Mouse (Mus musculus) intestine, embryonic 15.5 days (tissue): ENCODE data around the gene Fcor. TPM values are rescaled to one million over a fixed set of nuclear protein-coding genes. Genes with fewer than 3 reads are reported as not detected.

Experiments
- ATAC-seq: fragments of 200-750 bp; cut with Nextera tagmentation; 2 replicates; pipeline ENCODE4 v1.8.0; 2017; ENCODE audit warnings: moderate TSS enrichment, moderate library complexity
- H3K27ac ChIP-seq: fragments of 300-500 bp; sonication (generic); 2 replicates; pipeline ENCODE4 v1.5.1; 2015; ENCODE audit warnings: mild to moderate bottlenecking, inconsistent platforms
- H3K27me3 ChIP-seq: fragments of 300-500 bp; sonication (generic); replicated peaks from 2 replicates; pipeline ENCODE4 v1.6.1; 2015; ENCODE audit warnings: inconsistent platforms
- H3K36me3 ChIP-seq: fragments of 300-500 bp; sonication (generic); 2 replicates; pipeline ENCODE4 v1.6.1; 2015; ENCODE audit warnings: inconsistent platforms
- H3K4me1 ChIP-seq: fragments of 300-500 bp; sonication (generic); replicated peaks from 2 replicates; pipeline ENCODE4 v1.6.1; 2015; ENCODE audit warnings: inconsistent platforms
- H3K4me2 ChIP-seq: fragments of 300-500 bp; sonication (generic); replicated peaks from 2 replicates; pipeline ENCODE4 v1.6.1; 2015; ENCODE audit warnings: mild to moderate bottlenecking, inconsistent platforms
- H3K4me3 ChIP-seq: fragments of 300-500 bp; sonication (generic); replicated peaks from 2 replicates; pipeline ENCODE4 v1.5.1; 2015; ENCODE audit warnings: inconsistent platforms
- H3K9ac ChIP-seq: fragments of 300-500 bp; sonication (generic); 2 replicates; pipeline ENCODE4 v1.6.1; 2015; ENCODE audit warnings: inconsistent platforms
- H3K9me3 ChIP-seq: fragments of 300-500 bp; sonication (generic); 2 replicates; pipeline ENCODE4 v1.6.1; 2016; ENCODE audit warnings: inconsistent platforms
- WGBS: fragments of 180-500 bp; shearing (Covaris S2); methylation state at CpG from one replicate; pipeline ENCODE4 v1.1.7; 2015; 5-methylcytosine and 5-hydroxymethylcytosine counted together
- polyA plus RNA-seq: library from polyadenylated mRNA; unstranded; fragments of >200 nt; fragmentation: Nextera tagmentation; extraction: Ambion mirVana; gene quantifications from 2 replicates; pipeline ENCODE4 v1.2.1, GENCODE M21; 2015

Fcor gene
- polyA plus RNA-seq, 1 experiment from 2014 or later, result 8.0 TPM

- Histone ChIP-seq H3K9ac (no peak overlapping the region), H3K9me3 (no peaks in the 10 kb centered on the region), H3K4me2 (no peak overlapping the region), H3K4me1 (no peaks in the 10 kb centered on the region; the same call in 1 of the 2 replicates), H3K27me3 (no peaks in the 10 kb centered on the region), H3K36me3 (no peaks in the 10 kb centered on the region), H3K4me3 (no peak overlapping the region), H3K27ac (no peak overlapping the region)
- no peak for ATAC-seq
- WGBS, result 68% methylated on average over 5 of the region's 5 CpGs
Observed at GRCm38 (mm10) chr8:3664405-3664804, 7.8 kb downstream of the Fcor start.

DNA sequence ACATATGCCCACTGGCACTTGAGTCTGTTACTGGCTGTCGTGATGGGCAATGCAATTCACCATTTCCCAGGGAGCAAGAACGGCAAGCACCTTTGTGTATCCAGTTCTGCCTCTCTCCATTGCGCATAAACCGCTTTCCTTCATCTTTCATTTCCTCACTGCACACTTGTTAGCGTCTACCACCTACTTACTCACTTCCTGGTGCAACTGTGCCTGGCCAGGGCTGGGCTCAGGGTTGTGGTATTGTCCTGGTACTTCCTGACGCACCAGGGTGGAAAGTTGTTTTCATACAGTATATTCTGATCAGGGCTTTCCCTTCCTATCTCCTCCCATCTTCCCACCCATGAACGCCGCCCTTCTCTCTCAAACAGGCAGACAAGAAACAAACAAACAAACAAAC lies 11.3 kb downstream of the Fcor start:
- Histone ChIP-seq H3K9ac (no peak overlapping the region), H3K4me1 (no peaks in the 10 kb centered on the region; the same call in 1 of the 2 replicates), H3K27ac (no peak overlapping the region), H3K36me3 (no peaks in the 10 kb centered on the region), H3K27me3 (no peaks in the 10 kb centered on the region), H3K4me2 (no peak overlapping the region), H3K4me3 (no peak overlapping the region), H3K9me3 (no peaks in the 10 kb centered on the region)
- no peak for ATAC-seq
- 83% methylated on average over 8 of the region's 8 CpGs for WGBS

DNA sequence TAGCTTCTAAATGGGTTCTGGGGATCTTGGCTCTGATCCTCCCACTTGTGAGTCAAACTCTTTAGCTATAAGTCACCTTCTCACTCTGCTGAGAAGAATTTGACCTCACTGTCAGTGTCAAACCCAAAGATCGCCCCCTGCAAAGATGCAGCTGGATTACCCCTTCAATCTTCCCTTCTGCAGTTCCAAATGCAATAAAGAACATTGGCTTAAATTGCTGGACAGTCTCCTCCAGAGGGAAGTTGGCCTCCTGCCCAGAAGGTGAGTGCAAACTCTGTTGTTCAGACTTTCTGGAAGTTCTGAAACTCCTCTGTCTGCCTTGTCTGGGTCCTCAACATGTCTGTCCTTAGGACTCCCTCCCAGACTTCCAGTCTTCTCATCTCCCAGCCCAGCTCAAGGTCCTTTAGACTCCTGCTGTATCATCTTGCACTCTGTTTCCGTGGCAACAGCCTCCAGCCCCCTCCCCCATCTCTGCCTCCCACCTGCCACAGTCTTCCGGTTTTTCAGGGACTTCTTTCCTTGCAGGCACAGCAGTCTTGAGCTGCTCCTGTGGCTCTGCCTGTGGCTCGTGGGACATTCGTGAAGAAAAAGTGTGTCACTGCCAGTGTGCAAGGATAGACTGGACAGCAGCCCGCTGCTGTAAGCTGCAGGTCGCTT lies 15.3 kb downstream of the Fcor start:
- Histone ChIP-seq H3K36me3 (no peaks in the 10 kb centered on the region), H3K27ac (no peak overlapping the region), H3K9ac (no peak overlapping the region), H3K4me1 (no peaks in the 10 kb centered on the region), H3K27me3 (no peaks in the 10 kb centered on the region), H3K4me3 (no peak overlapping the region), H3K4me2 (no peak overlapping the region), H3K9me3 (no peaks in the 10 kb centered on the region)
- no peak for ATAC-seq
- WGBS, result 22% methylated on average over 7 of the region's 7 CpGs

GRCm38 (mm10) chr8:3655526-3655925 lies 16.6 kb downstream of the Fcor start, which contains the start of gene Retn:
Gene Retn, plus strand, starts transcription at chr8:3655770.
- no peaks in the 10 kb centered on the region for H3K4me1 ChIP-seq
- no peak within 1 kb of the TSS for H3K4me3 ChIP-seq
- H3K36me3 ChIP-seq, result no peaks in the 10 kb centered on the region
- no peak within 1 kb of the TSS for H3K27ac ChIP-seq
- no peak within 1 kb of the TSS for H3K4me2 ChIP-seq
- WGBS, result 70% methylated on average over 3 of the region's 3 CpGs
- H3K9ac ChIP-seq, result no peak within 1 kb of the TSS
- no peaks in the 10 kb centered on the region for H3K9me3 ChIP-seq
- ATAC-seq, result no peak
- H3K27me3 ChIP-seq, result no peaks in the 10 kb centered on the region

DNA sequence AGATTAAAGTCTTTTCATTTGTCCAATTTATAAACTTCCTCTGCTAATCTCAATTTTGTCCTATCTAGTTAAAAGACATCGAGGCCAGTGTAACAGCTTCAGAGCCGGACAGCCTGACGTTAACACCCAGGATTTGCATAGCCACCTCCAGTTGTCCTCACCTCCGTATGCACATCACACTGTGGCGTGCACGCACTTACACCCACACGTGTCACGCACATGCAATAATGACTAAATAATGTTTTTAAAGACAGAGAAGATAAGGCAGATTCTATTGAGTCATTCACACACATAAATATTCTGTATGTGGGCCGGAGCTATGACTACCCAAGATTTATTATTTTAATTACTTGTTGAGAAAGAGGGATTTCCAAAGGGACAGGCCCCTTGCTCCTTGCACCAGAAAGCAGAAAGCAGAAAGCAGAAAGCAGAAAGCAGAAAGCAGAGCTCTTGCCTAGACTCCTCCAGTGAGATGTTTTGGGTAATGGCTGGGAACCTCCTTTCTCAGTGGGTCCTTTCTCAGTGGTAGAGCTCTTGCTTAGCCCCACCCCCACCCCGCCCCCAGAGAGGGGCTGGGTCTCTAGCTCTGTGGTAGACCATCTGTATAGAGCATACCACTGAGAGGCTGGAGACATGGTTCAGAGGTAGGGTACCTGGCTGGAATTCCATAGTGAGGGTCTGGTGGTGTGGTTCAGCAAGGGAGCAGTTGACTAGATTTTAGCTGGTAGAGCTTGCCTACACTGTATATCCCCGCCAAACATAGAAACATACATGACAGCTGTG lies 17.2 kb downstream of the Fcor start:
- H3K36me3 ChIP-seq, result no peaks in the 10 kb centered on the region
- no peak overlapping the region for H3K9ac ChIP-seq
- no peak overlapping the region for H3K4me3 ChIP-seq
- H3K27ac ChIP-seq, result no peak overlapping the region
- H3K4me1 ChIP-seq, result no peaks in the 10 kb centered on the region
- ATAC-seq, result peak; percentile 12; the same call in 1 of the 2 replicates
- no peak overlapping the region for H3K4me2 ChIP-seq
- H3K9me3 ChIP-seq, result no peaks in the 10 kb centered on the region
- 70% methylated on average over 11 of the region's 11 CpGs for WGBS
- no peaks in the 10 kb centered on the region for H3K27me3 ChIP-seq

DNA sequence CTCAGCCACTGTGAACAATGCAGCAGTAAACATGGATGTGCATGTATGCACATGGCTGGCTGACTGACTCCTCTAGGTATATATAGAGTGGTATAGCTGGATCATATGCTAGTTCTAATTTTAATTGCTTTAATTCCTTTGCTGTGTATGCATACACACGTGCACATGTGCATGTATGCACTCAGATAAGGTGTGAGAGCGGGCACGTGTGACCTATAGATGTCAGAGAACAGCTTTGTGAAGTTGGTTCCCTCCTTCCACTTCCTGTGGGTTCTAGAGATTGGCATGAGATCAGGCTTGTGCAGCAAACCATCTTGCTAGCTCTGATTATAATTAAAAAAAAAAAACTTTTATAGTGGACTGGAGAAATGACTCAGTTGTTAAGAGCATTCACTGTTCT lies 19.3 kb downstream of the Fcor start:
- WGBS, result 63% methylated on average over 3 of the region's 3 CpGs
- Histone ChIP-seq H3K27me3 (no peaks in the 10 kb centered on the region), H3K4me2 (no peak overlapping the region), H3K36me3 (no peaks in the 10 kb centered on the region), H3K27ac (no peak overlapping the region), H3K4me1 (no peaks in the 10 kb centered on the region), H3K4me3 (no peak overlapping the region), H3K9me3 (no peaks in the 10 kb centered on the region), H3K9ac (no peak overlapping the region)
- ATAC-seq, result no peak

DNA sequence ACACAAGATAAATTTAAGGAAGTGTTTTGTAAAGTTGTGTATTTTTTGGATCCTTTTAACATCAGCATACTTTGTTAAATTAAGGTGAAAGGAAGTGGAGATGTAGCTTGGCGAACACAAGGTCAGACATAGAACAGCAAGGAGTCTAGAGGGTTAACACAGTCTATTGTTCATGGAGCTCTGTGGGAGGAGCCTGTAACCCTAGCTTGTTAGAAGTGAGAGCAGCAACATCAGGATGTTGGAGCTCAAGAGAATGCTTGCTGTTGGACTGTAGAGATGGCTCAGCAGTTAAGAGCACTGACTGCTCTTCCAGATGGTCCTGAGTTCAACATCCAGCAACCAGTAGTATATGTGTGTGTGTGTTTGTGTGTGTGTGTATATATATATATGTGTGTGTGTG lies 23.2 kb downstream of the Fcor start:
- no peak overlapping the region for H3K4me2 ChIP-seq
- ATAC-seq, result no peak

GRCm38 (mm10) chr8:3648268-3648667 lies 23.9 kb downstream of the Fcor start:
- Histone ChIP-seq H3K9ac (no peak overlapping the region), H3K27me3 (no peaks in the 10 kb centered on the region), H3K9me3 (no peaks in the 10 kb centered on the region), H3K27ac (no peak overlapping the region), H3K4me3 (no peak overlapping the region), H3K36me3 (no peaks in the 10 kb centered on the region), H3K4me1 (no peaks in the 10 kb centered on the region), H3K4me2 (no peak overlapping the region)
- whole genome bisulfite sequencing, result 68% methylated on average over 2 of the region's 2 CpGs
- ATAC-seq, result no peak

More for the DNA sequence above, 23.2 kb downstream of the Fcor start:
- 39% methylated on average over 1 of the region's 1 CpGs for WGBS
- no peak overlapping the region for H3K27ac ChIP-seq
- no peaks in the 10 kb centered on the region for H3K9me3 ChIP-seq
- no peaks in the 10 kb centered on the region for H3K36me3 ChIP-seq
- no peak overlapping the region for H3K9ac ChIP-seq
- H3K4me3 ChIP-seq, result no peak overlapping the region
- H3K27me3 ChIP-seq, result no peaks in the 10 kb centered on the region
- H3K4me1 ChIP-seq, result no peaks in the 10 kb centered on the region

GRCm38 (mm10) chr8:3647561-3647960 lies 24.6 kb downstream of the Fcor start:
- H3K27ac ChIP-seq, result no peak overlapping the region
- H3K4me3 ChIP-seq, result no peak overlapping the region

DNA sequence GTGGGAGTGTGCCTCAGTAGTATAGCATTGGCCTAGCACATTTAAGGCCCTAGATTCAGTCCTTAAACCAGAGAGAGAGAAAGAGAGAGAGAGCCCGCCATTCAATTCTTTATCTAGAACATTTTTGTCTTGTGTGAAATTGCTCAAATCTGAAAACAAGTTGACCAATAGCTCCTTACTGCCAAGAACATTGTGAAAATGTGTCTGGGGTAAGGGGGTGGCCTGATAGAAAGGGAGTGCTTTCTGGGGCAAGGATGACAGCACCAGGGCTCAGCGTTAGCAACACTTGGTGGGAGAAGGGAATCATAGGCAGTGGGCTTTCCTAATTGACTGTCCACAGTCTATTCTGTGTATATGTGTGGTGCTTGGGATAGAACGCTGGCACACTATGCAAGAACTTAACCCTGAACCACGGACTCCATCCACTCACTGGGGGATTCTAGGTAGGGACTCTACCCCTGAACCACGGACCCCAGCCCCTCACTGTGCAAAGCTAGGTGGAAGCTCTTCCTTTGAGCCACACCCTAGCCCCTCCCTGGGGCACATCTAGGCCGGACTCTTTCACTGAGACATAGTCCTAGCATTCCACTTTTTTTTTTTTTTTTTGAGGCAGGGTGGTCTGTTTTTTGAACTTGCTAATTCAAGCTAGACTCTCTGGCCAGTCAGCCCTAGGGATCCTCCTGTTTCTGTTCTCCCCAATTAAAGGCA lies 25.2 kb downstream of the Fcor start:
- Histone ChIP-seq H3K4me2 (no peak overlapping the region), H3K27ac (no peak overlapping the region), H3K9ac (no peak overlapping the region), H3K4me1 (no peaks in the 10 kb centered on the region), H3K36me3 (no peaks in the 10 kb centered on the region), H3K4me3 (no peak overlapping the region), H3K9me3 (no peaks in the 10 kb centered on the region), H3K27me3 (no peaks in the 10 kb centered on the region)
- 84% methylated on average over 6 of the region's 6 CpGs for WGBS
- no peak for ATAC-seq

More at GRCm38 (mm10) chr8:3647561-3647960, 24.6 kb downstream of the Fcor start:
- Histone ChIP-seq H3K27me3 (no peaks in the 10 kb centered on the region), H3K4me2 (no peak overlapping the region), H3K36me3 (no peaks in the 10 kb centered on the region), H3K9me3 (no peaks in the 10 kb centered on the region), H3K9ac (no peak overlapping the region), H3K4me1 (no peaks in the 10 kb centered on the region)
- WGBS, result 69% methylated on average over 4 of the region's 4 CpGs
- no peak for ATAC-seq

DNA sequence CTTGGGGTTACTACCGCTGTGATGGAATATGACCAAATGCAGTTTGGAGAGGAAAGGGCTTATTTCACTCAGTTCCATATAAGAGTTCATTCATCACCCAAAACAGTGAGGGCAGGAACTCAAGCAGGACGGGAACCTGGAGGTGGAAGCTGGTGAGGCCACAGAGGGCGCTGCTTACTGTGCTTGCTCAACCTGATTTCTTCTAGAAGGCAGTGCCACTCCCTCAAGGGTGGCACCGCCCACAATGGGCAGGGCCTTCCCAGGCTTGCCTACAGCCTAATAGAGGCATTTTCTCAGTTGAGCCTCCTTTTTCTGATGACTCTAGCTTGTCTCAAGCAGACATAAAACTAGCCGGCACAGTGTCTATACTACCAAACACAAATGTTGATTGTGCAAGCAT lies 26.4 kb downstream of the Fcor start:
- H3K4me3 ChIP-seq, result no peak overlapping the region
- H3K9ac ChIP-seq, result no peak overlapping the region
- H3K4me2 ChIP-seq, result no peak overlapping the region
- H3K9me3 ChIP-seq, result no peaks in the 10 kb centered on the region
- H3K27ac ChIP-seq, result no peak overlapping the region
- 19% methylated on average over 5 of the region's 5 CpGs for WGBS
- ATAC-seq, result peak; percentile 77
- H3K27me3 ChIP-seq, result no peaks in the 10 kb centered on the region
- H3K4me1 ChIP-seq, result no peaks in the 10 kb centered on the region
- no peaks in the 10 kb centered on the region for H3K36me3 ChIP-seq

DNA sequence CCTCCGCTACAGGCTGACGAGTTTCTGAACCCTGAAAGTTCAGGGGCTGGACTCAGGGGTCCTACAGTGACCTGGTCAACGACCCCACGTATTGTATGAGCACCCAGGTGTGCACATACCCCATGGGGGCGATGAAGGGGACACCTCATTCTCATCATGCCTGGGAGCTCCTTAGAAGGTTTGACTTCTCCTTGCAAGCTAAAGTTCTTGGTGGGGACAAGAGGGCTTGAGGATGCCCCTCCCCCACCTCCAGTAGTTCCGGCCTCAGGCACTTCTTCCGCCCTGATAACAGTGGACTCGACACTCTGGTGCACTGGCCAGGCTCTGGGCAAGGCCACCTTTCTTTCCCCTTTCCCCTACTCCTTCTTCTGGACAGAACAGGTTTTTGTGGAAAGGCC lies 40.7 kb downstream of the Fcor start:
- ATAC-seq, result peak; percentile 65
- 12% methylated on average over 8 of the region's 8 CpGs for WGBS
- Histone ChIP-seq H3K36me3 (0 out of 2 replicates have a peak, but pooled peaks cover 7% of the 10 kb centered on the region), H3K9me3 (no peaks in the 10 kb centered on the region), H3K4me1 (no peaks in the 10 kb centered on the region), H3K4me3 (peak overlapping the region; percentile 61), H3K4me2 (peak overlapping the region; percentile 79), H3K9ac (peak overlapping the region; percentile 65), H3K27ac (no peak overlapping the region), H3K27me3 (no peaks in the 10 kb centered on the region)
